Mouse (Mus musculus) liver, adult 2 months (tissue): ENCODE data around the gene Prim2.

ENCODE experiments used
- CTCF ChIP-seq: fragments of 200-500 bp; IDR thresholded peaks from 2 replicates; pipeline ENCODE4 v1.5.1; 2011; ENCODE audit warnings: low read depth, low read length, control low read depth
- POLR2A ChIP-seq: fragments of 200-500 bp; IDR thresholded peaks from 2 replicates; pipeline ENCODE4 v1.6.1; 2011; ENCODE audit warnings: low read length, control low read depth; ENCODE audit not compliant: insufficient read depth; ENCODE audit errors: extremely low read depth

DNA sequence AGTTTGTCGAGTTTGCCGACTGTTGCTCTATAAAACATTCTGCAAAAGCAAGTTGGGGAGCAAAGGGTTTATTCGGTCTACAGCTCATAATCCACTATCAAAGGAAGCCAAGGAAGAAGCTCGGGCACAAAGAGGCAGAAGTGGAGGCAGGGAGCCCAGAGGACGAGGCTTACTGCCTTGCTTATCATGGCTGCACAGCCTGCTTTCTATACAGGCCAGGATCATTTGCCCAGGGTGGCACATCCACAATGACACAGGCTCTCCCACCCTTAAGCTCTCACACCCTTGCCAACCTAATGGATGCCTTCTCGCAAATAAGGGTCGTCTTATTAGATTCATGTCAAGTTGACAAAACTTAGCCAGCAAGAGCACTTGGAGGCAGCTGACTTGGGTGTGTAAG lies 30.4 kb downstream of the Prim2 start:
- TF ChIP-seq CTCF = no peak
- no peak for TF ChIP-seq POLR2A
